Mouse (Mus musculus): ENCODE results near the gene Dlst.

- no peak for TF ChIP-seq CTCF (IDR thresholded peaks at IDR 0.05; ENCODE audit: low read depth)
- TF ChIP-seq EP300 (IDR thresholded peaks at IDR 0.05; ENCODE audit: low read depth), result no peak
Observed at GRCm38 (mm10) chr12:85184118-85184517, 73.5 kb downstream of the Dlst start.
